Mouse (Mus musculus) C2C12 (cell line): ENCODE data around the gene Net1. TPM values are rescaled to one million over a fixed set of nuclear protein-coding genes. Genes with fewer than 3 reads are reported as not detected.

Experiments
- H3K27me3 ChIP-seq: one replicate; pipeline ENCODE4 v1.6.1; 2011; ENCODE audit not compliant: control insufficient read depth, insufficient read depth, insufficient read length
- H3K36me3 ChIP-seq: one replicate; pipeline ENCODE4 v1.6.1; 2011; ENCODE audit not compliant: control insufficient read depth, insufficient read depth
- H3K4me3 ChIP-seq: one replicate; pipeline ENCODE4 v1.5.1; 2011; ENCODE audit warnings: mild to moderate bottlenecking, control low read depth; ENCODE audit not compliant: poor library complexity, insufficient read depth, severe bottlenecking
- H3K79me2 ChIP-seq: one replicate; pipeline ENCODE4 v1.6.1; 2011; ENCODE audit not compliant: control insufficient read depth, insufficient read depth
- H3K79me3 ChIP-seq: one replicate; pipeline ENCODE4 v1.6.1; 2011; ENCODE audit warnings: low read depth, control low read depth
- H3ac ChIP-seq: one replicate; pipeline ENCODE3; 2011; ENCODE audit warnings: low read depth; ENCODE audit not compliant: control insufficient read depth, insufficient read length
- CEBPB ChIP-seq: IDR thresholded peaks from one replicate; pipeline ENCODE4 v1.6.1; 2011; ENCODE audit warnings: low read depth, mild to moderate bottlenecking, control low read depth, moderate library complexity
- CTCF ChIP-seq: IDR thresholded peaks from one replicate; pipeline ENCODE4 v1.5.1; 2011; ENCODE audit not compliant: control insufficient read depth, insufficient read depth, insufficient read length
- FOSL1 ChIP-seq: IDR thresholded peaks from one replicate; pipeline ENCODE4 v1.8.0; 2011; ENCODE audit warnings: mild to moderate bottlenecking, low read length; ENCODE audit not compliant: poor library complexity, insufficient read depth, severe bottlenecking
- MAX ChIP-seq: IDR thresholded peaks from one replicate; pipeline ENCODE4 v1.6.1; 2011; ENCODE audit warnings: mild to moderate bottlenecking, control low read depth
- MYOD1 ChIP-seq: IDR thresholded peaks from one replicate; pipeline ENCODE4 v1.6.1; 2011; ENCODE audit warnings: low read depth; ENCODE audit not compliant: control insufficient read depth, insufficient read length
- MYOG ChIP-seq: IDR thresholded peaks from one replicate; pipeline ENCODE4 v1.6.1; 2011; ENCODE audit not compliant: control insufficient read depth, insufficient read length; ENCODE audit errors: extremely low read depth
- USF1 ChIP-seq: IDR thresholded peaks from one replicate; pipeline ENCODE4 v1.6.1; 2011; ENCODE audit warnings: low read depth, mild to moderate bottlenecking, control low read depth, moderate library complexity
- microRNA-seq: library from miRNA; unstranded; fragments of <30 nt; microRNA quantifications from one replicate; pipeline ENCODE4, GENCODE M21; 2019; ENCODE audit warnings: borderline microRNAs expressed
- polyA plus RNA-seq: library from polyadenylated mRNA; unstranded; fragments of >200 nt; fragmentation: generic; extraction: Trizol; gene quantifications from one replicate; pipeline ENCODE4 v1.2.1, GENCODE M21; 2012; ENCODE audit warnings: missing spikeins

Gene Net1
- polyA plus RNA-seq, 1 experiment, result 27.3 TPM

DNA sequence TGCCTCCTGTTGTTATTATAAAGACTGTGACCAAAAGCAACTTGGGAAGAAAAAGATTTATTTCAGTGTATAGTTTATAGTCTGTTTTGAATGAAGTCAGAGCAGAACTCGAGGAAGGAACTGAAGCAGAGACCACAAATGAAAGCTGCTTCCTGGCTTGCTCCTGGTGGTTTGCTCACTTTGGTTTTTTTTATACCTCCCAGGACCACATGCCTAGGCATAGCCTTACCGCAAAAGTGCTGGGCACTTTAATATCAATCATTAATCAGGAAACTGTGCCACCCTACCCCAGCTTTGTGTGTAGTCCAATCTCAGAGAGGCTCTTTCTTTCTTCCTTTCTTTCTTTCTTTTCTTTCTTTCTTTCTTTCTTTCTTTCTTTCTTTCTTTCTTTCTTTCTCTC is 85.6 kb downstream of the Net1 start:
- Histone ChIP-seq H3K79me3 (no peaks in the 10 kb centered on the region), H3K27me3 (no peaks in the 10 kb centered on the region)
- TF ChIP-seq USF1 (no peak), MYOD1 (no peak), MYOG (no peak), FOSL1 (no peak), MAX (no peak), CTCF (no peak), CEBPB (no peak)

More for the DNA sequence above, 85.6 kb downstream of the Net1 start:
- no peak overlapping the region for H3ac ChIP-seq
- no peak overlapping the region for H3K4me3 ChIP-seq
- H3K79me2 ChIP-seq, result no peaks in the 10 kb centered on the region
- H3K36me3 ChIP-seq, result no peaks in the 10 kb centered on the region

Small RNA genes within 50 kb of the gene (microRNA-seq; reads per million reads assigned to microRNA genes)
- not detected for gene Gm22460

Other genes starting within 250 kb of the Net1 start
- gene Calml3, start 113.9 kb downstream of the Net1 start, polyA plus RNA-seq, result 0.02 TPM
- not detected for gene Calm4, start 80.5 kb downstream of the Net1 start, polyA plus RNA-seq
- gene Calm5, start 64.0 kb downstream of the Net1 start, polyA plus RNA-seq, result not detected
- gene Tubal3, start 54 bp upstream of the Net1 start, polyA plus RNA-seq, result not detected
- gene Ucn3, start 27.1 kb upstream of the Net1 start, polyA plus RNA-seq, result not detected
- 0.05 TPM for gene Akr1c14, start 130.8 kb upstream of the Net1 start, polyA plus RNA-seq
- gene Akr1c18, start 232.4 kb upstream of the Net1 start, polyA plus RNA-seq, result not detected